Mouse (Mus musculus): ENCODE results near the gene Tmem132c. TPM values are rescaled to one million over a fixed set of nuclear protein-coding genes. Genes with fewer than 3 reads are reported as not detected.

Gene Tmem132c
- total RNA-seq, 4 experiments from 2014 or later = 0.06 to 0.30 (median 0.20) TPM

- DNase-seq (ENCODE audit: low spot score) = no peak
Measured at GRCm38 (mm10) chr5:127282539-127283123, 41.0 kb downstream of the Tmem132c start.

GRCm38 (mm10) chr5:127286886-127287285 lies 45.3 kb downstream of the Tmem132c start:
- no peak for DNase-seq (ENCODE audit: low spot score)

- no peak for DNase-seq (ENCODE audit: low spot score)
Measured at GRCm38 (mm10) chr5:127289659-127290058, 48.1 kb downstream of the Tmem132c start.

GRCm38 (mm10) chr5:127290461-127291250 lies 49.0 kb downstream of the Tmem132c start:
- DNase-seq (ENCODE audit: low spot score) = peak; percentile 1

- DNase-seq (ENCODE audit: low spot score) = no peak
Measured at GRCm38 (mm10) chr5:127291581-127291980, 50.0 kb downstream of the Tmem132c start.

- no peak for DNase-seq (ENCODE audit: low spot score)
Measured at GRCm38 (mm10) chr5:127293698-127294097, 52.1 kb downstream of the Tmem132c start.

GRCm38 (mm10) chr5:127297461-127297860 lies 55.9 kb downstream of the Tmem132c start:
- no peak for DNase-seq (ENCODE audit: low spot score)

- DNase-seq (ENCODE audit: low spot score) = no peak
Measured at GRCm38 (mm10) chr5:127298060-127298459, 56.5 kb downstream of the Tmem132c start.

GRCm38 (mm10) chr5:127299010-127299409 lies 57.4 kb downstream of the Tmem132c start:
- DNase-seq (ENCODE audit: low spot score) = no peak

GRCm38 (mm10) chr5:127300597-127301254 lies 59.1 kb downstream of the Tmem132c start:
- no peak for DNase-seq (ENCODE audit: low spot score)

GRCm38 (mm10) chr5:127305312-127305711 lies 63.7 kb downstream of the Tmem132c start:
- no peak for DNase-seq (ENCODE audit: low spot score)

- no peak for DNase-seq (ENCODE audit: low spot score)
Measured at GRCm38 (mm10) chr5:127305719-127306118, 64.1 kb downstream of the Tmem132c start.

GRCm38 (mm10) chr5:127306726-127307125 lies 65.1 kb downstream of the Tmem132c start:
- DNase-seq (ENCODE audit: low spot score) = no peak

GRCm38 (mm10) chr5:127310318-127311004 lies 68.9 kb downstream of the Tmem132c start:
- no peak for DNase-seq (ENCODE audit: low spot score)

GRCm38 (mm10) chr5:127311005-127311331 lies 69.4 kb downstream of the Tmem132c start:
- no peak for DNase-seq (ENCODE audit: low spot score)

GRCm38 (mm10) chr5:127313634-127314033 lies 72.0 kb downstream of the Tmem132c start:
- DNase-seq (ENCODE audit: low spot score) = no peak

GRCm38 (mm10) chr5:127319096-127319779 lies 77.6 kb downstream of the Tmem132c start:
- no peak for DNase-seq (ENCODE audit: low spot score)

- DNase-seq (ENCODE audit: low spot score) = no peak
Measured at GRCm38 (mm10) chr5:127324645-127325044, 83.0 kb downstream of the Tmem132c start.

- DNase-seq (ENCODE audit: low spot score) = peak; percentile 47
Measured at GRCm38 (mm10) chr5:127336048-127336907, 94.7 kb downstream of the Tmem132c start.

GRCm38 (mm10) chr5:127336908-127337265 lies 95.3 kb downstream of the Tmem132c start:
- no peak for DNase-seq (ENCODE audit: low spot score)

- no peak for DNase-seq (ENCODE audit: low spot score)
Measured at GRCm38 (mm10) chr5:127339016-127339435, 97.4 kb downstream of the Tmem132c start.

Measured in heart, adult 8-10 months (tissue).